Mouse (Mus musculus) limb, embryonic 12.5 days (tissue): ENCODE measurements at regions not wholly inside any gene's neighbourhood (a gene's known extent, or its start where the extent isn't known, plus 50 kb on each side); places are given as distances from the start of the nearest gene placed in this dataset.
A peak's percentile ranks its signal among the peaks of the same experiment; 100 is the strongest.

Experiments
- ATAC-seq: fragments of 200-750 bp; cut with Nextera tagmentation; 2 replicates; pipeline ENCODE4 v1.8.0; 2017; ENCODE audit warnings: low read depth, moderate TSS enrichment; ENCODE audit not compliant: insufficient number of reproducible peaks, insufficient read depth, low FRiP score, low TSS enrichment
- H3K27ac ChIP-seq: fragments of 300-500 bp; sonication (generic); 2 replicates; pipeline ENCODE4 v1.5.1; 2016; ENCODE audit warnings: mild to moderate bottlenecking, moderate library complexity
- H3K27me3 ChIP-seq: fragments of 300-500 bp; sonication (generic); 2 replicates; pipeline ENCODE4 v1.6.1; 2016; ENCODE audit warnings: mild to moderate bottlenecking, moderate library complexity
- H3K36me3 ChIP-seq: fragments of 300-500 bp; sonication (generic); 2 replicates; pipeline ENCODE4 v1.6.1; 2016; ENCODE audit warnings: mild to moderate bottlenecking, moderate library complexity
- H3K4me1 ChIP-seq: fragments of 300-500 bp; sonication (generic); replicated peaks from 2 replicates; pipeline ENCODE4 v1.6.1; 2016
- H3K4me2 ChIP-seq: fragments of 300-500 bp; sonication (generic); 2 replicates; pipeline ENCODE4 v1.6.1; 2016; ENCODE audit warnings: mild to moderate bottlenecking, moderate library complexity
- H3K4me3 ChIP-seq: fragments of 300-500 bp; sonication (generic); replicated peaks from 2 replicates; pipeline ENCODE4 v1.5.1; 2016; ENCODE audit warnings: mild to moderate bottlenecking
- H3K9ac ChIP-seq: fragments of 300-500 bp; sonication (generic); replicated peaks from 2 replicates; pipeline ENCODE4 v1.6.1; 2016; ENCODE audit warnings: mild to moderate bottlenecking, moderate library complexity
- H3K9me3 ChIP-seq: fragments of 300-500 bp; sonication (generic); 2 replicates; pipeline ENCODE4 v1.6.1; 2016; ENCODE audit warnings: mild to moderate bottlenecking, moderate library complexity
- whole genome bisulfite sequencing: fragments of 180-500 bp; shearing (Covaris S2); methylation state at CpG from one replicate; pipeline ENCODE4 v1.1.7; 2016; 5-methylcytosine and 5-hydroxymethylcytosine counted together

DNA sequence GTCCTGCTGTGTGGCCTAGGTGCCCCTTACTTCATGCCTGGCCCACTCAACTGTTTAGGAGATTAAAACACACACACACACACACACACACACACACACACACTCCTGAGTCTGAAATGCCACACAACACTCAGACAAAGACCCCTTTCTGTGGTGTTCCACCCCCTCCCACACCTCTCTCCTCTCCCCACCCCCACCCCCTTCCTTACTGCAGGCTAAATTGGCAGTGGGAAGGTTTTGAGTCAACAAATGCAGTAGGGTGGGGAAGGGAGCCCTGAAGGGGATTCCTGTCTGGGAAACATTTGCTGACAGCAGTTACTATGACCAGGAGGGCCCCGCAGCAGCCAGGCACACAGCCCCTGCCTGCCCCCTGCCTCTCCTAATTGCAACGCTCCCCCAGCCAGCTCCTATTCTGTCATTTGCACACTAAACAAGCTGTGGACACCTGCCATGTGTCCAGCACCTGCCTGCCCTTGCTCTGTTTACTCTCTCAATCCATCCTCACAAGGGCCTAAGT is 69.5 kb downstream of the Ephb3 start:
- no peaks in the 10 kb centered on the region for H3K27me3 ChIP-seq
- H3K9me3 ChIP-seq, result peaks cover 11% of the 10 kb centered on the region; the same call in 1 of the 2 replicates
- 0 out of 2 replicates have a peak overlapping the region, but pooled peaks have one; percentile 8 for H3K9ac ChIP-seq
- ATAC-seq, result peak; percentile 85
- H3K36me3 ChIP-seq, result no peaks in the 10 kb centered on the region
- peak overlapping the region; percentile 91 for H3K27ac ChIP-seq
- H3K4me2 ChIP-seq, result peak overlapping the region; percentile 30; the same call in 1 of the 2 replicates
- H3K4me3 ChIP-seq, result no peak overlapping the region
- H3K4me1 ChIP-seq, result peaks cover 56% of the 10 kb centered on the region
- 6% methylated on average over 2 of the region's 2 CpGs for WGBS

- H3K4me3 ChIP-seq, result no peak overlapping the region
- H3K4me2 ChIP-seq, result no peak overlapping the region
- no peak for ATAC-seq
- no peak overlapping the region for H3K9ac ChIP-seq
- WGBS, result 55% methylated on average over 11 of the region's 11 CpGs
- peaks cover 11% of the 10 kb centered on the region; the same call in 1 of the 2 replicates for H3K9me3 ChIP-seq
- H3K27me3 ChIP-seq, result no peaks in the 10 kb centered on the region
- no peaks in the 10 kb centered on the region for H3K36me3 ChIP-seq
- H3K4me1 ChIP-seq, result peaks cover 61% of the 10 kb centered on the region
- H3K27ac ChIP-seq, result peak overlapping the region; percentile 59; the same call in 1 of the 2 replicates
These were observed 73.3 kb downstream of the Ephb3 start for GRCm38 (mm10) chr16:21277789-21278342.

DNA sequence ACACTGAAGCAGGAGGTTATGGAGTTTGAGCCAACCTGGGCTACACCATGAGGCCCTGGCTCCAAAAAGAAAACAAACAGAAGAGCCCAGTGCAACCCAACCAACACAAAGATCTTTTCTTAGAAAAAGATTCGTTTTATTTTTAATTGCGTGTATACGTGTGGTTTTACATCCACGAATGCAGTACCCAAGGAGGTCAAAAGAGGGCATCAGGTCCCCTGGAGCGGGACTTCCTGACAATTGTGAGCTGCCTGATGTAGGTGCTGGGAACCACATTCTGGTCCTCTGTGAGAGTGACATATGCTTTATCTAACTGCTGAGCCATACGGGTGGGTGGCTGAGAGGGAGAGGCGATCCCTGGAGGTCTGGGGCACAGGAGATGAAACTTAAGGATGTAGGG is 73.8 kb downstream of the Ephb3 start:
- ATAC-seq, result no peak

DNA sequence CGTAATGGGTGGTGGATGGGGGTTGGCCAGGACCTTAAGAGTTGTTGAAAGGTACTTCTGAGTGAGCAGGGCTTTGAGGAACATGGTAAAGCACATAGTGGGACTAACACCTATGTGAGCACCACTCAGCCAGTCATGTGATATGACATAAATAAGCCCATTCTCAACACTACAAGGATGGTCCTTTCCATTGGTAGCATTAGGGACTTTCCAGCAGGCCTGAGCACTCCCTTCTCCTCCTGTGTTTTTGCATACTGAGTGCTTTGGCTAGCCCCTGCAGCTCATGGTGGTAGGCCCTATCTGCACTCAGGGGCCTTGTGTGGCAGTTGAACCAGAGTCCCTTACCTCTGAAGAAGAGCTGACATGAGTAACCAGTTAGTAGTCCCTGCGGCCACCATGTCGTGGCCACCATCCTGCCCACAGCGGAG is 75.7 kb downstream of the Ephb3 start:
- Histone ChIP-seq H3K36me3 (no peaks in the 10 kb centered on the region), H3K4me3 (no peak overlapping the region), H3K9ac (no peak overlapping the region), H3K4me1 (peaks cover 53% of the 10 kb centered on the region), H3K9me3 (peaks cover 11% of the 10 kb centered on the region; the same call in 1 of the 2 replicates), H3K27ac (peak overlapping the region; percentile 66), H3K4me2 (no peak overlapping the region), H3K27me3 (no peaks in the 10 kb centered on the region)
- no peak for ATAC-seq
- WGBS, result 66% methylated on average over 4 of the region's 4 CpGs

More for the DNA sequence above, 73.8 kb downstream of the Ephb3 start:
- peaks cover 61% of the 10 kb centered on the region for H3K4me1 ChIP-seq
- no peaks in the 10 kb centered on the region for H3K36me3 ChIP-seq
- WGBS, result 96% methylated on average over 7 of the region's 7 CpGs
- H3K27me3 ChIP-seq, result no peaks in the 10 kb centered on the region
- no peak overlapping the region for H3K4me3 ChIP-seq
- no peak overlapping the region for H3K27ac ChIP-seq
- peaks cover 11% of the 10 kb centered on the region; the same call in 1 of the 2 replicates for H3K9me3 ChIP-seq
- no peak overlapping the region for H3K9ac ChIP-seq
- H3K4me2 ChIP-seq, result no peak overlapping the region

GRCm38 (mm10) chr16:21281958-21282730 is 77.6 kb downstream of the Ephb3 start:
- ATAC-seq, result no peak
- no peak overlapping the region for H3K4me3 ChIP-seq
- H3K36me3 ChIP-seq, result no peaks in the 10 kb centered on the region
- WGBS, result 6% methylated on average over 16 of the region's 20 CpGs
- peak overlapping the region; percentile 8; the same call in 1 of the 2 replicates for H3K9ac ChIP-seq
- peak overlapping the region; percentile 53 for H3K27ac ChIP-seq
- H3K9me3 ChIP-seq, result no peaks in the 10 kb centered on the region; the same call in 1 of the 2 replicates
- H3K4me1 ChIP-seq, result peaks cover 72% of the 10 kb centered on the region
- H3K4me2 ChIP-seq, result peak overlapping the region; percentile 39
- H3K27me3 ChIP-seq, result no peaks in the 10 kb centered on the region

- Histone ChIP-seq H3K9me3 (0 out of 2 replicates have a peak, but pooled peaks cover 9% of the 10 kb centered on the region), H3K4me1 (peaks cover 67% of the 10 kb centered on the region), H3K4me2 (no peak overlapping the region), H3K27ac (peak overlapping the region; percentile 60; the same call in 1 of the 2 replicates), H3K27me3 (no peaks in the 10 kb centered on the region), H3K4me3 (no peak overlapping the region), H3K9ac (no peak overlapping the region), H3K36me3 (no peaks in the 10 kb centered on the region)
- ATAC-seq, result no peak
- 51% methylated on average over 4 of the region's 4 CpGs for WGBS
These were observed 81.5 kb downstream of the Ephb3 start for GRCm38 (mm10) chr16:21286099-21286498.

DNA sequence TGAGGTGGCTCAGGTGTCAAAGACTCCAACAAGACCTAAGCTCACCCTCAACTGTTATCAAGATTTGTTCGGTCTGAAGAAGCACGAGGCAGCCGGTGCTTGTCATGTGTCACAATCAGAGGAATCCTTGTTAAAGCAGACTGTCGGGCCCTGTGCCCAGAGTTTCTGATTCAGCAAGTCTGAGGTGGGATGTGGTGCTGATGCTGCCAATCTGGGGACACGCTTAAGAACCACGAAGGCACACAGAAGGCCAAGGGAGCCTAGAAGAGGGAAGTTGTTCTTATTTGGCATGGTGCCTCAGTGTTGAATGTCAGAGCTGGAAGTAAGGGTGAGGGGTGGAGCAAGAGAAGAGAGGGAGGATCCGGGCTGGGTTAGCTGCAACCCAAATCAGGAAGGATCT is 85.0 kb downstream of the Ephb3 start:
- H3K9ac ChIP-seq, result no peak overlapping the region
- ATAC-seq, result no peak
- peaks cover 61% of the 10 kb centered on the region for H3K4me1 ChIP-seq
- no peak overlapping the region for H3K4me2 ChIP-seq
- no peaks in the 10 kb centered on the region for H3K27me3 ChIP-seq
- no peak overlapping the region for H3K4me3 ChIP-seq
- WGBS, result 85% methylated on average over 7 of the region's 7 CpGs
- 0 out of 2 replicates have a peak, but pooled peaks cover 9% of the 10 kb centered on the region for H3K9me3 ChIP-seq
- H3K36me3 ChIP-seq, result no peaks in the 10 kb centered on the region
- H3K27ac ChIP-seq, result no peak overlapping the region

DNA sequence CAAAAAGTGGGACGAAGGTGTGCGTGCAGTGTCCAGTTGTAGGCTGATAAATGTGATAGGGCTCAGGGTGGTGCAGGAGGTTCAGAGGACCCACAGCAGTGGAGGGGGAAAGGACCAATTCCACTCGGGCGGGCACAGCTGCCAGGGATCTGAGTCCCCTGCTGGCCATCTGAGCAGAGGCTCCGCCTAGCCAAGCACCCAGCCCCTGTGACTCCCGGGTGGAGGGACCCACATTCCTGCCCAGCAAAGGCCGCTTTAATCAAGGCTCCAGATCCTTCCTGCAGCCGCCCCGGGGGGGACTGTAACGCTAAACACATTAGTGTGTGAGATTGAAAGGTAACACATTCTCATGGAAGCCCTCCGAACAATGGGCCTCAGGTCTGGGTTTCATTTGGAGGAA is 88.5 kb downstream of the Ephb3 start:
- H3K4me1 ChIP-seq, result peaks cover 56% of the 10 kb centered on the region
- H3K4me3 ChIP-seq, result no peak overlapping the region
- H3K9me3 ChIP-seq, result 0 out of 2 replicates have a peak, but pooled peaks cover 9% of the 10 kb centered on the region
- H3K4me2 ChIP-seq, result peak overlapping the region; percentile 22; the same call in 1 of the 2 replicates
- 20% methylated on average over 11 of the region's 11 CpGs for WGBS
- peak overlapping the region; percentile 60; the same call in 1 of the 2 replicates for H3K27ac ChIP-seq
- H3K36me3 ChIP-seq, result no peaks in the 10 kb centered on the region
- no peak overlapping the region for H3K9ac ChIP-seq
- H3K27me3 ChIP-seq, result no peaks in the 10 kb centered on the region
- no peak for ATAC-seq

DNA sequence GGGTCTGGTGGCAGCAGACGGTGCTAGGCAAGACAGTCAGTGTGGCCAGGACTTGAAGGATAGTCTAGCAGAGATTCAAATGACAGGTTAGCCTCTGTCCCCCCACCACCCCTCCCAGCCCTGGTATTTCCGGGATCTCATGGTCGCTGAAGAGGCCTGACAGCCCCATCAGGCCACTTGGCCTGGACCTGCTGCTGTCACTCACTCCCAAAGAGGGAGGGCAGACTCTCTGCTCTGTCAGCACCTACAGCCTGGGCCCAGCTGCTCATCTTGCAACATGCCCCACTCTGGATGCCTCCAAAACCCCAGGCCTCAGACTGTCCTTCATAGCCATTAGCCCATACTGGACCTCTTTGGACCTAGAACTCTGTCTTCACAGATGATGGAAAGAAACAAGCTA is 89.0 kb downstream of the Ephb3 start:
- Histone ChIP-seq H3K4me2 (no peak overlapping the region), H3K9ac (no peak overlapping the region), H3K9me3 (0 out of 2 replicates have a peak, but pooled peaks cover 9% of the 10 kb centered on the region), H3K4me3 (no peak overlapping the region), H3K27me3 (no peaks in the 10 kb centered on the region), H3K4me1 (peaks cover 55% of the 10 kb centered on the region), H3K27ac (peak overlapping the region; percentile 62; the same call in 1 of the 2 replicates), H3K36me3 (no peaks in the 10 kb centered on the region)
- 16% methylated on average over 3 of the region's 3 CpGs for WGBS
- peak; percentile 58; the same call in 1 of the 2 replicates for ATAC-seq

GRCm38 (mm10) chr16:21294677-21295411 is 90.3 kb downstream of the Ephb3 start:
- no peak for ATAC-seq
- Histone ChIP-seq H3K27ac (peak overlapping the region; percentile 45; the same call in 1 of the 2 replicates), H3K4me2 (0 out of 2 replicates have a peak overlapping the region, but pooled peaks have one; percentile 13), H3K4me1 (peaks cover 57% of the 10 kb centered on the region), H3K27me3 (no peaks in the 10 kb centered on the region), H3K36me3 (no peaks in the 10 kb centered on the region), H3K9me3 (no peaks in the 10 kb centered on the region), H3K9ac (no peak overlapping the region), H3K4me3 (no peak overlapping the region)
- WGBS, result 30% methylated on average over 9 of the region's 9 CpGs
